Comparison of ENCODE assay signal across 15 mouse cellular contexts in genomic region chr15:97167116-97167515, GRCm38 (mm10).
"Had no signal": no experiment of that assay in that cellular context is flagged by ENCODE, and none has a peak within 500 bp of the region (broad histone marks: within the 10 kb centered on the region; RNA-seq: fewer than 3 reads in every experiment).

No protein-coding gene starts in this region.

- H3K4me2 ChIP-seq: limb, embryonic 13.5 days; lung, embryonic 14.5 days; midbrain, embryonic 12.5 days had no signal

- H3K27ac ChIP-seq: limb, embryonic 10.5 days; limb, embryonic 13.5 days; liver, embryonic 14.5 days; macrophage; midbrain, embryonic 12.5 days had no signal

- H3K9ac ChIP-seq: limb, embryonic 13.5 days; liver, embryonic 14.5 days; liver, postnatal 0 days; lung, embryonic 14.5 days; midbrain, embryonic 12.5 days had no signal

- ATAC-seq: liver, postnatal 0 days; lung, postnatal 0 days had no signal

- DNase-seq: kidney, adult 18-20 months; kidney, adult 9 months; kidney, postnatal 14 days; kidney, postnatal 4 days; liver; liver, postnatal 0 days; lung, embryonic 14.5 days; thymus, adult 18-20 months; thymus, postnatal 36 days had no signal

- H3K9me3 ChIP-seq: limb, embryonic 10.5 days; limb, embryonic 13.5 days; midbrain, embryonic 12.5 days had no signal

- H3K4me1 ChIP-seq: limb, embryonic 10.5 days; limb, embryonic 13.5 days; midbrain, embryonic 12.5 days had no signal

- H3K4me3 ChIP-seq: limb, embryonic 10.5 days; limb, embryonic 13.5 days; midbrain, embryonic 12.5 days had no signal

- H3K27me3 ChIP-seq: limb, embryonic 13.5 days; midbrain, embryonic 12.5 days had no signal

- H3K36me3 ChIP-seq: limb, embryonic 10.5 days; limb, embryonic 13.5 days; midbrain, embryonic 12.5 days had no signal
